Mouse (Mus musculus): Measurements from ENCODE around the gene Zc3h10. TPM values are rescaled to one million over a fixed set of nuclear protein-coding genes. Genes with fewer than 3 reads are reported as not detected.

Zc3h10 gene
- polyA plus RNA-seq, 2 experiments: 4.0 to 4.3 TPM

GRCm38 (mm10) chr10:128584386-128584785 lies 36.8 kb upstream of the Zc3h10 start:
- TF ChIP-seq EP300 (IDR thresholded peaks at IDR 0.05; ENCODE audit: low read depth) (no peak), CTCF (IDR thresholded peaks at IDR 0.05; ENCODE audit: low read depth) (no peak)
- H3K36me3 ChIP-seq (replicated peaks; ENCODE audit: control insufficient read depth, insufficient read depth, low read depth): no peaks in the 10 kb centered on the region
- 10% methylated on average over 4 of the region's 4 CpGs for WGBS (ENCODE audit: insufficient replicate concordance)
- no peaks in the 10 kb centered on the region; a peak in 1 of 4 replicates for H3K4me1 ChIP-seq (replicated peaks; ENCODE audit: control insufficient read depth in 2 of 2, insufficient read depth in 2 of 2, low read length in 1 of 2)
- H3K27ac ChIP-seq: no peak overlapping the region
- ATAC-seq (ENCODE audit: insufficient read depth) (no peak), DNase-seq (ENCODE audit: low read depth in 3 of 3, low spot score in 3 of 3) (no peak)
- H3K4me2 ChIP-seq (ENCODE audit: low read depth): no peak overlapping the region
- H3K27me3 ChIP-seq (ENCODE audit: control insufficient read depth, insufficient read depth, low read length): peaks cover 38% of the 10 kb centered on the region
- H3K9ac ChIP-seq (replicated peaks): no peak overlapping the region
- no peaks in the 10 kb centered on the region for H3K9me3 ChIP-seq (ENCODE audit: control insufficient read depth, low read length)
- no peak overlapping the region for H3K4me3 ChIP-seq (ENCODE audit: insufficient read depth in 1 of 2, low read depth in 2 of 2, low read length in 2 of 2)

DNA sequence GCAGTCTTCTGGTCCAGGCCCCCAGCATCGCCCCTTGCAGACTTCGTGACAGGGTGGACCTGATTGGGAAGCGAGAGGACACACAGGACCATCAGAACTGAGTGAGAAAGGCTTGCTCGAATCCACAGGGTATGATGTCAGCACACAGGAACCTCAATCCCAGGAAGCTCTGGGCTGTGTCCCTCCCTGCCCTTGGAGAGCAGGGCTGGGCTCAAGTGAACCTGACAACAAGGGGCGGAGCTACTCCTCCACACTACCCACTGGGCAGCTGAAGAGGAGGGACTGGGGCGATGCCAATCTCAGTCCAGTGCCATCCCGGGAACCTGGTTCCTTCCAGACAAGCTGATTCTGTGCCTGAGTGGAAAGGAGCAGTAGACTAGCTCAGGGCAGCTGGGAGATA lies 36.1 kb upstream of the Zc3h10 start:
- whole genome bisulfite sequencing (ENCODE audit: insufficient replicate concordance): 26% methylated on average over 7 of the region's 7 CpGs
- Histone ChIP-seq H3K27me3 (ENCODE audit: control insufficient read depth, insufficient read depth, low read length) (peaks cover 31% of the 10 kb centered on the region), H3K4me2 (ENCODE audit: low read depth) (no peak overlapping the region), H3K9me3 (ENCODE audit: control insufficient read depth, low read length) (no peaks in the 10 kb centered on the region), H3K9ac (replicated peaks) (no peak overlapping the region), H3K36me3 (replicated peaks; ENCODE audit: control insufficient read depth, insufficient read depth, low read depth) (no peaks in the 10 kb centered on the region), H3K4me1 (replicated peaks; ENCODE audit: control insufficient read depth in 2 of 2, insufficient read depth in 2 of 2, low read length in 1 of 2) (no peaks in the 10 kb centered on the region; a peak in 1 of 4 replicates), H3K4me3 (ENCODE audit: insufficient read depth in 1 of 2, low read depth in 2 of 2, low read length in 2 of 2) (no peak overlapping the region), H3K27ac (no peak overlapping the region)
- no peak for DNase-seq (ENCODE audit: low read depth in 3 of 3, low spot score in 3 of 3)
- TF ChIP-seq EP300 (IDR thresholded peaks at IDR 0.05; ENCODE audit: low read depth) (no peak), CTCF (IDR thresholded peaks at IDR 0.05; ENCODE audit: low read depth) (no peak)
- no peak for ATAC-seq (ENCODE audit: insufficient read depth)

GRCm38 (mm10) chr10:128579731-128580130 lies 32.2 kb upstream of the Zc3h10 start:
- no peak overlapping the region for H3K27ac ChIP-seq
- ATAC-seq (ENCODE audit: insufficient read depth) (no peak), DNase-seq (ENCODE audit: low read depth in 3 of 3, low spot score in 3 of 3) (no peak)
- H3K4me2 ChIP-seq (ENCODE audit: low read depth): no peak overlapping the region
- H3K9ac ChIP-seq (replicated peaks): no peak overlapping the region
- H3K4me3 ChIP-seq (ENCODE audit: insufficient read depth in 1 of 2, low read depth in 2 of 2, low read length in 2 of 2): no peak overlapping the region
- H3K4me1 ChIP-seq (replicated peaks; ENCODE audit: control insufficient read depth in 2 of 2, insufficient read depth in 2 of 2, low read length in 1 of 2): 0 out of 4 replicates have a peak, but pooled peaks cover 0 to 2% of the 10 kb centered on the region in 2 experiments
- H3K36me3 ChIP-seq (replicated peaks; ENCODE audit: control insufficient read depth, insufficient read depth, low read depth): no peaks in the 10 kb centered on the region; the same call in 1 of the 2 replicates
- no peaks in the 10 kb centered on the region for H3K9me3 ChIP-seq (ENCODE audit: control insufficient read depth, low read length)
- TF ChIP-seq CTCF (IDR thresholded peaks at IDR 0.05; ENCODE audit: low read depth): no peak
- TF ChIP-seq EP300 (IDR thresholded peaks at IDR 0.05; ENCODE audit: low read depth): no peak
- WGBS (ENCODE audit: insufficient replicate concordance): 74% methylated on average over 4 of the region's 4 CpGs
- peaks cover 6% of the 10 kb centered on the region for H3K27me3 ChIP-seq (ENCODE audit: control insufficient read depth, insufficient read depth, low read length)

- Histone ChIP-seq H3K4me1 (replicated peaks; ENCODE audit: control insufficient read depth in 2 of 2, insufficient read depth in 2 of 2, low read length in 1 of 2) (0 out of 4 replicates have a peak, but pooled peaks cover 0 to 2% of the 10 kb centered on the region in 2 experiments), H3K36me3 (replicated peaks; ENCODE audit: control insufficient read depth, insufficient read depth, low read depth) (no peaks in the 10 kb centered on the region; the same call in 1 of the 2 replicates), H3K4me2 (ENCODE audit: low read depth) (no peak overlapping the region), H3K9me3 (ENCODE audit: control insufficient read depth, low read length) (no peaks in the 10 kb centered on the region), H3K4me3 (ENCODE audit: insufficient read depth in 1 of 2, low read depth in 2 of 2, low read length in 2 of 2) (no peak overlapping the region), H3K9ac (replicated peaks) (no peak overlapping the region), H3K27me3 (ENCODE audit: control insufficient read depth, insufficient read depth, low read length) (peaks cover 6% of the 10 kb centered on the region), H3K27ac (no peak overlapping the region)
- DNase-seq (ENCODE audit: low read depth in 3 of 3, low spot score in 3 of 3) (no peak), ATAC-seq (ENCODE audit: insufficient read depth) (no peak)
- TF ChIP-seq EP300 (IDR thresholded peaks at IDR 0.05; ENCODE audit: low read depth) (no peak), CTCF (IDR thresholded peaks at IDR 0.05; ENCODE audit: low read depth) (no peak)
- WGBS (ENCODE audit: insufficient replicate concordance): 68% methylated on average over 3 of the region's 3 CpGs
These were observed 31.7 kb upstream of the Zc3h10 start for GRCm38 (mm10) chr10:128579298-128579697.

GRCm38 (mm10) chr10:128578330-128578729 lies 30.8 kb upstream of the Zc3h10 start:
- no peak overlapping the region for H3K4me2 ChIP-seq (ENCODE audit: low read depth)
- H3K4me1 ChIP-seq (replicated peaks; ENCODE audit: control insufficient read depth in 2 of 2, insufficient read depth in 2 of 2, low read length in 1 of 2): 0 out of 4 replicates have a peak, but pooled peaks cover 0 to 2% of the 10 kb centered on the region in 2 experiments

More at GRCm38 (mm10) chr10:128578330-128578729, 30.8 kb upstream of the Zc3h10 start:
- no peak overlapping the region for H3K9ac ChIP-seq (replicated peaks)
- no peaks in the 10 kb centered on the region; the same call in 1 of the 2 replicates for H3K27me3 ChIP-seq (ENCODE audit: control insufficient read depth, insufficient read depth, low read length)
- no peaks in the 10 kb centered on the region; the same call in 1 of the 2 replicates for H3K36me3 ChIP-seq (replicated peaks; ENCODE audit: control insufficient read depth, insufficient read depth, low read depth)
- DNase-seq (ENCODE audit: low read depth in 3 of 3, low spot score in 3 of 3) (no peak), ATAC-seq (ENCODE audit: insufficient read depth) (no peak)
- H3K4me3 ChIP-seq (ENCODE audit: insufficient read depth in 1 of 2, low read depth in 2 of 2, low read length in 2 of 2): no peak overlapping the region
- H3K9me3 ChIP-seq (ENCODE audit: control insufficient read depth, low read length): no peaks in the 10 kb centered on the region
- WGBS (ENCODE audit: insufficient replicate concordance): 54% methylated on average over 11 of the region's 11 CpGs
- no peak overlapping the region for H3K27ac ChIP-seq
- no peak for TF ChIP-seq EP300 (IDR thresholded peaks at IDR 0.05; ENCODE audit: low read depth)
- no peak for TF ChIP-seq CTCF (IDR thresholded peaks at IDR 0.05; ENCODE audit: low read depth)
